Mouse (Mus musculus) olfactory bulb, adult 2 months (tissue): ENCODE results near the gene Svop. TPM values are rescaled to one million over a fixed set of nuclear protein-coding genes. Genes with fewer than 3 reads are reported as not detected.

Experiments used
- H3K27ac ChIP-seq: fragments of 200-500 bp; 2 replicates; pipeline ENCODE4 v1.5.1; 2012; ENCODE audit warnings: low read depth, low read length; ENCODE audit not compliant: insufficient read depth
- H3K4me1 ChIP-seq: fragments of 200-500 bp; 2 replicates; pipeline ENCODE4 v1.6.1; 2012; ENCODE audit warnings: low read length; ENCODE audit not compliant: control insufficient read depth, insufficient read depth
- H3K4me3 ChIP-seq: fragments of 200-500 bp; 2 replicates; pipeline ENCODE4 v1.5.1; 2012; ENCODE audit warnings: mild to moderate bottlenecking, low read depth, low read length, moderate library complexity; ENCODE audit not compliant: insufficient read depth
- CTCF ChIP-seq: fragments of 200-500 bp; IDR thresholded peaks from 2 replicates; pipeline ENCODE4 v1.5.1; 2012; ENCODE audit warnings: low read depth, mild to moderate bottlenecking, low read length, moderate library complexity; ENCODE audit not compliant: insufficient read depth
- POLR2A ChIP-seq: fragments of 200-500 bp; IDR thresholded peaks from 2 replicates; pipeline ENCODE4 v1.6.1; 2012; ENCODE audit warnings: mild to moderate bottlenecking, low read depth, low read length, moderate library complexity; ENCODE audit not compliant: insufficient read depth
- WGBS: fragments of 180-500 bp; shearing (Covaris S2); methylation state at CpG from one replicate; pipeline ENCODE4 v1.1.7; 2018; 5-methylcytosine and 5-hydroxymethylcytosine counted together
- polyA plus RNA-seq: library from polyadenylated mRNA; stranded (reverse); fragments of >200 nt; gene quantifications from 2 replicates; pipeline ENCODE4 v1.2.4, GENCODE M21; 2012; ENCODE audit warnings: low replicate concordance; ENCODE audit not compliant: missing spikeins, insufficient read depth, insufficient read length

The Svop gene
- polyA plus RNA-seq, 1 experiment: not detected

DNA sequence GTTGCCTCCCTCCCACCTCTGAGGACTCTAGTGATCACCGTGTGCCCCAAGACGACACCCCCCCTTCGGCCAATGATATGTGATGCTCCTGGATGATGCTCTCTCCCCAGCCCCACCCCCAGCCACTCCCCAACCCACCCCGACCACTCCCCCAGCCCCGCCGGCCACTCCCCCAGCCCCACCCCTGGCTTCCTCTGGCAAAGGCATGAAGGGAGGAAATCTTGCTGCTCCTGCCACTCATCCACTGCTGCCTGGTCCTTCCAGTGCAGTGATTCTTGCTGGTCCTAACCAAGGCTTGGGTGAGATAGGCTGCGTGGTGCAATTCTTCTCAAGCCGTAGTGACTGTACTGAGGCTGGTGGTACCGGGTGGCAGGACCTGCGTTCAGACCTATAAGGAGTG lies 66.5 kb downstream of the Svop start:
- Histone ChIP-seq H3K27ac (no peak overlapping the region), H3K4me3 (no peak overlapping the region), H3K4me1 (peaks cover 10% of the 10 kb centered on the region)
- 5% methylated on average over 10 of the region's 10 CpGs for WGBS
- TF ChIP-seq POLR2A: no peak
- TF ChIP-seq CTCF: no peak

DNA sequence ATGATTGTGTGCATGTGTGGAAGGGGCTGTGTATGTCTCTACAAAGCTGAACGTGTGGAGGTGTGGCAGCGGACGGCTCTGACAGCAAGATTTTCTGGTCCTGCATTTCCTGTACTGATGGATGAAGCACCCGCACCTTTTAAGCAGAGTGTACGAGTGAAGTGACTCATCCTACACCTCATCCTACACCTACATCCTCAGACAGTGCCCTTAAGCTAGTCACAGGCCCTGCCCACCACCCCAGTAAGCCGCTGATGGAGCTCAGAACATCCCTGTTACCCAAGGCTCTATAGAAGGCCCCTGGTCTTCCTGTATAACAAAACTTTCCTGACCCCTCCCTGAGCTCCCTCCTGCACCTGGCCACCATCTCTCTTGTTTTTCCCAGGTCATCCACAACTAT lies 67.0 kb downstream of the Svop start:
- 38% methylated on average over 6 of the region's 6 CpGs for WGBS
- Histone ChIP-seq H3K27ac (no peak overlapping the region), H3K4me3 (no peak overlapping the region), H3K4me1 (peaks cover 10% of the 10 kb centered on the region)
- TF ChIP-seq CTCF (no peak), POLR2A (no peak)

DNA sequence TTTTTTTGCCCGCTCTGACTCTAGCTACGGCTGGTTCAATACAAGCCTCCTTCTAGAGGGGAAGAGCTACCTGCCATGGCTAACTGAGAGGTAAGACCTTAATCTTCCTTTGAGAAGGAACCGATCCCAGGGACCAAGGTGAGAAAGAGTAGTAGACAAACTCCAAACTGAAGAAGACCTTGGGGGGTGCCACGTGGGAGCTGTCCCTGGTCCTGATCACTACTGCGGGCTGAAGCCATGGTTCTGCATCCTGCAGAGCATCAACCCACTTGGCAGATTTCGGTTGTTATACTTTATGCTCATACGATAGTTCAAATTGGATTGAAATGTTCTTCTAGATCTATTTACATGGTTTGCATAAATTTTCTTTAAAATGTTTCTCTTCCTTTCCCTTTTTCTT lies 76.2 kb downstream of the Svop start:
- no peak for TF ChIP-seq CTCF
- TF ChIP-seq POLR2A: no peak
- 74% methylated on average over 7 of the region's 7 CpGs for WGBS
- H3K4me3 ChIP-seq: no peak overlapping the region
- H3K4me1 ChIP-seq: no peaks in the 10 kb centered on the region
- H3K27ac ChIP-seq: no peak overlapping the region

DNA sequence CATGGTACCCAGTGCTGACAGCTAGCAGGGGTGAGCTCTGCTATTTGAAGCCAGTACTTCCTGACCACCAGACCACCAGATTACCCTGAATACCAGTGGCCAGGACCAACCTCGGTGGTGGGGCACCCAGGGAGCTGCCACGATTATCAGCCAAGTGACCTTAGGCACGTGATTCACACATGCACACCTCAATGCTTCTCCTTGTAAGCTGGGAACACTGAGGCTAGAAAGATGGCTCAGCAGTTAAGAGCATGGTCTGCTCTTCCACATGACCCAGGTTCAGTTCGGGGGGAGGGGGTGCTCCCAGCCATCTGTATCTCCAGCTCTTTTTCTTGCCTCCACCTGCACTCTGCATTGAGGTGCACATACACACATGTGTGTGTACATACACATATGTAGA lies 82.3 kb downstream of the Svop start:
- 81% methylated on average over 4 of the region's 4 CpGs for WGBS
- no peak for TF ChIP-seq POLR2A

DNA sequence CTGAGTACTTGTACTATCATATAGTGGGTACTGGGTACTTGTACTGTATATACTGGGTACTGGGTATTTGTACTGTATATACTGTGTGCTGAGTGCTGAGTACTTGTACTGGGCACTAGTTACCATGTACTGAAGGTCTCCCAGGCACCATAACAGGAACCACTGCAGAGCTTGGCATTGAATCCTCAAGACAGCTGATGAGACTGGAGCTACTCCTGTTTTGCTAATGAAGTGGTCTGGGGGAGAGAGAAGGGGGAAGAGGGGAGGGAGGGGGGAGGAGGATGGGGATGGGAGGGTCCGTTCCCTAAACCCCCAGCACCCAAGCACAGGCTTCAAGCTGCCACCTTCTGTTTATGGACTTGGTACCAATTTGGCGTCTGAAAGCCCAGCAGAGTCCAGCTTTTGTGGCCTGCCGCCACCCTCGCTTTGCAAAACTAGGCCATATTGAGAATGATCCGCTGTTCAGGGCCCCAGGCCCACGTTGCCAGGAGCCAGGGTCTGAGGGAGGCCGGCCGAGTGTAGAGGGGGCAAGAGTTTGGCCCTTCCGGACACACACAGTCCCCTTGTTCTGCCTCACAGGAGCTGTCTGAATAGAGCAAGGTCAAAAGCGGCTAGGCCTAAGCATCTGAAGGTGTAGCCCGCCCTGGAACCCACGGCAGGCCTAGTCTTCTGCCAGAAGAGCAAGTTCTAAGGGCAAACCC lies 83.5 kb downstream of the Svop start:
- peaks cover 6% of the 10 kb centered on the region; the same call in 1 of the 2 replicates for H3K4me1 ChIP-seq
- TF ChIP-seq POLR2A (no peak), CTCF (no peak)
- no peak overlapping the region for H3K4me3 ChIP-seq
- H3K27ac ChIP-seq: no peak overlapping the region
- WGBS: 64% methylated on average over 12 of the region's 12 CpGs

More for the DNA sequence above, 82.3 kb downstream of the Svop start:
- no peak overlapping the region for H3K27ac ChIP-seq
- no peak overlapping the region for H3K4me3 ChIP-seq
- 0 out of 2 replicates have a peak, but pooled peaks cover 4% of the 10 kb centered on the region for H3K4me1 ChIP-seq

- 58% methylated on average over 4 of the region's 4 CpGs for WGBS
- no peak overlapping the region for H3K4me3 ChIP-seq
Observed at GRCm38 (mm10) chr5:114006974-114007373, 84.4 kb downstream of the Svop start.

GRCm38 (mm10) chr5:114005100-114005499 lies 86.3 kb downstream of the Svop start:
- 89% methylated on average over 5 of the region's 5 CpGs for WGBS
- Histone ChIP-seq H3K4me1 (peaks cover 6% of the 10 kb centered on the region; the same call in 1 of the 2 replicates), H3K4me3 (no peak overlapping the region), H3K27ac (no peak overlapping the region)
- TF ChIP-seq POLR2A: no peak
- no peak for TF ChIP-seq CTCF

More at GRCm38 (mm10) chr5:114006974-114007373, 84.4 kb downstream of the Svop start:
- Histone ChIP-seq H3K4me1 (peaks cover 6% of the 10 kb centered on the region; the same call in 1 of the 2 replicates), H3K27ac (no peak overlapping the region)
- no peak for TF ChIP-seq CTCF
- no peak for TF ChIP-seq POLR2A

- WGBS: 85% methylated on average over 11 of the region's 11 CpGs
- TF ChIP-seq POLR2A: no peak
- TF ChIP-seq CTCF: no peak
- peaks cover 6% of the 10 kb centered on the region; the same call in 1 of the 2 replicates for H3K4me1 ChIP-seq
- no peak overlapping the region for H3K27ac ChIP-seq
- no peak overlapping the region for H3K4me3 ChIP-seq
Observed at GRCm38 (mm10) chr5:114004573-114004972, 86.8 kb downstream of the Svop start.

DNA sequence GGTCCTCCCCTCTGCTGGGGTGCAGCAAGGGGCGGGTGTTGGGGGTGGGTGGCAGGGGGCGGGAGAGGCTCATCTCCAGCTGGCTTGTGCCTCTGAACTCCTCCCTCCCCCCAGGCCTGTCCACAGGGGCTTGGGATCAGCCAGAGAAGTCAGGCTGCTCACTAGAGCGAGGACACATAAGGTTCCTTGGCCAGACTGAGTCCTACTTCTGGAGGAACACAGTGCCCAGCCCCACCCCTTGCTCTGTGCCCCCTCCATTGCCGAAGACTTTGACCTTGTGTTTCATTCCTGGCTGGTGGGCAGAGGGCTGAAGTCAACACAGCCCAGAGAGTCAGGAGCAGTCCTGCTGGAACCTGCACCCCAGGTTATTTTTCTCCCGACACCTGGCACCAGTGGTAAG lies 87.8 kb downstream of the Svop start, which contains the start of gene Dao:
Gene Dao (plus strand): TSS at position 162 of the 400 bp plus-strand sequence.
- H3K4me1 ChIP-seq: peaks cover 6% of the 10 kb centered on the region; the same call in 1 of the 2 replicates
- no peak within 1 kb of the TSS for H3K27ac ChIP-seq
- H3K4me3 ChIP-seq: no peak within 1 kb of the TSS
- WGBS: 66% methylated on average over 5 of the region's 5 CpGs
- TF ChIP-seq POLR2A (no peak), CTCF (no peak)

DNA sequence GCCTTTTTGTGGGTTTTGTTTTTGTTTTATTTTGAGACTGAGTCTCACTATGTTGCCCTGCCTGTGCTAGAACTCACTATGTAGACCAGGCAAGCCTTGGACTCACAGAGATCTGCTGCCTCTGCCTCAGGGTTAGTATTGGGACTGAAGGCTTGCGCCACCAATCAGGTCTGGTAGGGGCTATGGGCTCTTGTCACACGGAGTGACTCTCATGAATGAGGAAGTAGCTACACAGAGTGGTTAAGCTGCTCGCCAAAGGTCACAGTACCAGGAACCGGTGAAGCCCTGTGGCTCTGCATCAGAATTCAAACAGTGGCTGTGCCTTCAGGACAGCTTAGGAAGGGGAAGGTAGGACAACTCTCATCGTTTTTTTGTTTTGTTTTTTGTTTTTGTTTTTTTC lies 92.0 kb downstream of the Svop start:
- TF ChIP-seq CTCF: no peak
- no peak for TF ChIP-seq POLR2A
- Histone ChIP-seq H3K4me3 (no peak overlapping the region), H3K27ac (no peak overlapping the region), H3K4me1 (peaks cover 8% of the 10 kb centered on the region; the same call in 1 of the 2 replicates)
- WGBS: 72% methylated on average over 5 of the region's 5 CpGs
